In the genomic region with DNA sequence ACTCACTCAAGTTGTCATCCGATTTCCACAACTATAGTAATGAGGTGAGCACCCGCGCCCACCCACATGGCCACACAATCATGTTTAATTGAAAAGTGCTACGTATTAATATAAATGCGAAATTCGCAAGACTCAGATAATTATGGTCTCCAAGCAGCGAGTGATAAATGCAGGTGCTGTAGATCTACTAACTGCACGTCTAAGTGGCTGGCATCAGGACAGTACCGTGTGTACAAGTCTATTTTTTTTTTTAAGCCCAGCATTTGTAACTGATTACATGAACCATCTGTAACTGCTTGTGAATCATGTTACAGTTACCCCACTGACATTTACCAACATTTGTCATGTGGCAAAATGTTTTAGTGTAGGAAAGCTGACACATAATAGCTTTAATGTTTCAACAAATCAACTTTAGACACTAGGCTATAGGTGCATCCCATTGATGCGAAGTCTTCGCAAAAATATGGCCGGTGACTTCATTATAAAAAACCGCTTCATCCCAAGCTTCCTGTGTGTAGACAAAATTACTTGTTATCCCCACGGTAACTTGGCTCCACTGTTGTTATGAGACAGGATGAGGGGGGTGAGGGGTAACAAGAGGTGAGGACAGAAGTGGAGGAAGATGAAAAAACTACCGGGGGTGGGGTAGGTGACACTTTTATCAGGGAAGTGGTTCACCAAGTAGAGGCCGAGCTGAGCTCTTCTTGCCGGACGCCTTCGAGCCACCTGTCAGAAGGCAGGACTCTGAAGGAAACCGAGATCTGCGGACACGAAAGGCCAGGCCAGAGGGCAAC, we compare ENCODE assay signal across 8 mouse cellular contexts. TPM values are rescaled to one million over a fixed set of nuclear protein-coding genes. Genes with fewer than 3 reads are reported as not detected.
DNase-seq lines count a peak whose midpoint lies in the region; ATAC-seq lines count a peak whose summit lies in the region.

No protein-coding gene starts in this region.

- H3K9me3 ChIP-seq in kidney, embryonic 14.5 days (ENCODE audit: control insufficient read depth, low read length) = no peaks in the 10 kb centered on the region
- H3K9me3 ChIP-seq in heart, embryonic 16.5 days (replicated peaks; ENCODE audit: control insufficient read depth, low read length) = no peaks in the 10 kb centered on the region
- H3K9me3 ChIP-seq in liver, embryonic 16.5 days (replicated peaks; ENCODE audit: control insufficient read depth, low read length) = no peaks in the 10 kb centered on the region

- no peak for DNase-seq in kidney, postnatal 36 days
- peak; percentile 71 for DNase-seq in NIH3T3 (ENCODE audit: low read depth)
- DNase-seq in right cerebral cortex, postnatal 36 days (ENCODE audit: low spot score in 2 of 2) = no peak
- DNase-seq in adrenal gland, adult (ENCODE audit: inconsistent age in 2 of 2, low spot score in 1 of 2) = no peak
- no peak for DNase-seq in right cerebral cortex, postnatal 10 days (ENCODE audit: low spot score in 2 of 2)

- H3K9ac ChIP-seq in kidney, embryonic 14.5 days (ENCODE audit: low read depth, low read length) = peak overlapping the region; percentile 58
- peak overlapping the region; percentile 82 for H3K9ac ChIP-seq in heart, embryonic 16.5 days (ENCODE audit: low read length)
- peak overlapping the region; percentile 75 for H3K9ac ChIP-seq in liver, embryonic 16.5 days (ENCODE audit: low read depth, low read length)

- 37% methylated on average over 21 of the region's 22 CpGs for WGBS in kidney, embryonic 14.5 days
- WGBS in heart, embryonic 16.5 days = 36% methylated on average over 22 of the region's 22 CpGs
- WGBS in liver, embryonic 16.5 days (ENCODE audit: insufficient replicate concordance) = 34% methylated on average over 22 of the region's 22 CpGs

- peak overlapping the region; percentile 53 for H3K4me2 ChIP-seq in kidney, embryonic 14.5 days (replicated peaks; ENCODE audit: low read depth, low read length)
- H3K4me2 ChIP-seq in heart, embryonic 16.5 days (ENCODE audit: low read depth, low read length) = peak overlapping the region; percentile 70
- H3K4me2 ChIP-seq in liver, embryonic 16.5 days (ENCODE audit: low read depth, low read length) = peak overlapping the region; percentile 76

- no peak for ATAC-seq in kidney, embryonic 14.5 days (ENCODE audit: low FRiP score, low TSS enrichment)
- ATAC-seq in heart, embryonic 16.5 days (replicated peaks; ENCODE audit: extremely low read depth, insufficient read depth, low FRiP score) = 0 out of 2 replicates have a peak, but pooled peaks have one; percentile 3
- ATAC-seq in liver, embryonic 16.5 days (ENCODE audit: low read depth) = no peak

- no peaks in the 10 kb centered on the region for H3K27me3 ChIP-seq in kidney, embryonic 14.5 days (ENCODE audit: control insufficient read depth, insufficient read depth, low read length)
- no peaks in the 10 kb centered on the region for H3K27me3 ChIP-seq in heart, embryonic 16.5 days (ENCODE audit: control insufficient read depth, insufficient read depth, low read length)
- H3K27me3 ChIP-seq in liver, embryonic 16.5 days (ENCODE audit: control insufficient read depth, insufficient read depth, low read depth, low read length) = no peaks in the 10 kb centered on the region

- 0 out of 2 replicates have a peak, but pooled peaks cover 3% of the 10 kb centered on the region for H3K4me1 ChIP-seq in kidney, embryonic 14.5 days (ENCODE audit: control insufficient read depth, insufficient read depth, low read length)
- H3K4me1 ChIP-seq in heart, embryonic 16.5 days (ENCODE audit: control insufficient read depth, insufficient read depth, low read length) = peaks cover 19% of the 10 kb centered on the region
- H3K4me1 ChIP-seq in liver, embryonic 16.5 days (ENCODE audit: control insufficient read depth, low read depth, low read length) = peaks cover 14% of the 10 kb centered on the region

- peaks cover 10% of the 10 kb centered on the region; the same call in 1 of the 2 replicates for H3K36me3 ChIP-seq in kidney, embryonic 14.5 days (ENCODE audit: control insufficient read depth, insufficient read depth, low read length)
- H3K36me3 ChIP-seq in heart, embryonic 16.5 days (ENCODE audit: control insufficient read depth, insufficient read depth) = peaks cover 5% of the 10 kb centered on the region; the same call in 1 of the 2 replicates
- H3K36me3 ChIP-seq in liver, embryonic 16.5 days (ENCODE audit: control insufficient read depth, insufficient read depth) = peaks cover 9% of the 10 kb centered on the region

- peak overlapping the region; percentile 80 for H3K27ac ChIP-seq in kidney, embryonic 14.5 days (ENCODE audit: low read depth, low read length)
- H3K27ac ChIP-seq in heart, embryonic 16.5 days (ENCODE audit: low read length) = peak overlapping the region; percentile 94
- H3K27ac ChIP-seq in liver, embryonic 16.5 days (ENCODE audit: low read length) = peak overlapping the region; percentile 88

- H3K4me3 ChIP-seq in kidney, embryonic 14.5 days (ENCODE audit: low read length) = peak overlapping the region; percentile 83
- H3K4me3 ChIP-seq in heart, embryonic 16.5 days (ENCODE audit: low read length) = peak overlapping the region; percentile 78
- peak overlapping the region; percentile 91 for H3K4me3 ChIP-seq in liver, embryonic 16.5 days (ENCODE audit: low read depth, low read length)

RNA-seq across cellular contexts. Expression of a gene that starts 0.8 kb away (rescaled TPM):
- polyA plus RNA-seq in kidney, embryonic 14.5 days (2014; fragmentation: Nextera tagmentation; extraction: Ambion mirVana) = 2,687 and 3,357 TPM in 2 replicates
- 953 and 1,062 TPM in 2 replicates for polyA plus RNA-seq in heart, embryonic 16.5 days (2015; fragmentation: Nextera tagmentation; extraction: Ambion mirVana)
- polyA plus RNA-seq in liver, embryonic 16.5 days (2015; fragmentation: Nextera tagmentation; extraction: Ambion mirVana) = 801 and 896 TPM in 2 replicates

RNA-seq across cellular contexts. Expression of a gene that starts 3.9 kb away (rescaled TPM):
- 12.2 and 12.3 TPM in 2 replicates for polyA plus RNA-seq in kidney, embryonic 14.5 days (2014; fragmentation: Nextera tagmentation; extraction: Ambion mirVana)
- 7.3 and 8.1 TPM in 2 replicates for polyA plus RNA-seq in heart, embryonic 16.5 days (2015; fragmentation: Nextera tagmentation; extraction: Ambion mirVana)
- 3.0 and 4.3 TPM in 2 replicates for polyA plus RNA-seq in liver, embryonic 16.5 days (2015; fragmentation: Nextera tagmentation; extraction: Ambion mirVana)

RNA-seq across cellular contexts. Expression of a gene that starts 54.8 kb away (rescaled TPM):
- 111 TPM in 2 replicates for polyA plus RNA-seq in kidney, embryonic 14.5 days (2014; fragmentation: Nextera tagmentation; extraction: Ambion mirVana)
- polyA plus RNA-seq in heart, embryonic 16.5 days (2015; fragmentation: Nextera tagmentation; extraction: Ambion mirVana) = 115 and 120 TPM in 2 replicates
- polyA plus RNA-seq in liver, embryonic 16.5 days (2015; fragmentation: Nextera tagmentation; extraction: Ambion mirVana) = 48.2 and 50.2 TPM in 2 replicates
